Mouse (Mus musculus) cerebellum, postnatal 4 days (tissue): ENCODE measurements around the gene Acvr1.

Experiments
- DNase-seq, 2 experiments: peaks; one replicate each; pipeline ENCODE4 v3.0.0; 2022; ENCODE audit warnings: low spot score in 2 of 2, mixed read lengths in 1 of 2

The Acvr1 gene

DNA sequence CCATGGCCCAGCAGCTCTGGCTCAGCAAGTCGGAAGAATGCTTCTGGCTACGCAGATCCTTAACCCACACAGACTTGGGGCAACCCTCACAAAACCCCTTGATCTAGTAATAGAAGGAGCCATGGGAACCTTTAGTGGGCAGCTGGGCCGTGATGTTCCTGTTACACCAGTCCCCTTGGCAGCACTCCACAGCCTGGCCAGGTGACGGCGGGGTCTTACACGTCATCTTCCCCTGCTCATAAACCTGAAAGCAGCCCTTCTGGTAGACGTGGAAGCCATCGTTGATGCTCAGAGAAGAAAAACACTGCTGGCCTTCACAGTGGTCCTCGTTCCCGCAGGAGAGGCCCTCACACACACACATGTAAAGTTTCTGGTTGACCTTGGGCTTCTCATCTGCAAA is 87.4 kb downstream of the Acvr1 start:
- no peak for DNase-seq

DNA sequence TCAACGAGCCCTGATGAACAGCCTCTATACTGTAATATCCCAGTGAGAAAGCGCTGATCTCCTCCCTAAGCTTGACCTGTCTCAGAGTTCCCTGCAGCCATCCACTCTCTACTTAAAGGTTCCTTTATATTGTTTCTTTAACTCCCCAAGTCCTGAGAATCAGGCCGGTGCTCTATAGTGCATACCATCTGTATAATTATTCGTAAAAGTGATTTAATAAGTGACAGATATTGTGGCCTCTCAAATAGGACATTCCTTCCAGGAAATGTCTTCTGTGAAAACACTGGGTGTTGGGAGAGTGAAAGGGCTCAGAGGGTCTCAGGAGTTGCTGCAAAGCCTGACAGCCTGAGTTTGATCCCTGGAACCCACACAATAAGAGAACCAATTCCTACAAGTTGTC is 88.8 kb downstream of the Acvr1 start:
- DNase-seq: no peak

DNA sequence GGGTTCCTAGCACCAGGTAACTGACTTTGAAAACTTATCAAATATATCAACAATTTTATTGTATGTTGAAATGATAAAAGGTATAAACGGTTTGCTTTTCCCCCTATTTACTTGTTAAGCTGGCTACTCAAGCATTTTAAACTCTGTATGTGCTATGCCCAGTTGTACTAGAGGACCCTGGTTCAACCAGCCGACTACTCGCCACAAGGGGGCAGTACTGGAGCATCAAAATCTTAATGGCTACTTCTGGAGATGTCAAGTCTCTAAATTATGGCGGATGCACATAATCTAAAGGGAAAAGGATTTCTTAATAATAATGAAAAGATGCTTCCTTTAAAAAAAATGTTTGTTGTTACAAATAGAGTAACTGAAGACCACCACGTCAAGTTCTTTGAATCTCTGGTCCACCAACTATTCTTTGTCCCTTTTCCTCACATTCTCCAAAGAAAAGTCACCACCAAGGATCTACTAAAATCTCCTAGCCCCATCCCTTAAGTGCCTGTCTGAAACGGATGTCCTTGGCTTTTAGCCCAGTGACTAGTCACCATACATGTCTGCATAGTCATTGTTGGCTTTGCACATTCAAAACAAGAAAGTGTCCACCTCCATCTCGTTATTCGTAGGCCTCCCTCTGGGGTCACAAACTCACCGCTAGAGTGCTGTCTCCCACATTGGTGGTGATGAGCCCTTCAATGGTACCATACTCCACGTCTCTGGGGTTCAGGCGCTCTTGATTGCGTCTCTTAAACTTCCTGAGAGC is 89.8 kb downstream of the Acvr1 start:
- peak; percentile 68 to 85 for DNase-seq

DNA sequence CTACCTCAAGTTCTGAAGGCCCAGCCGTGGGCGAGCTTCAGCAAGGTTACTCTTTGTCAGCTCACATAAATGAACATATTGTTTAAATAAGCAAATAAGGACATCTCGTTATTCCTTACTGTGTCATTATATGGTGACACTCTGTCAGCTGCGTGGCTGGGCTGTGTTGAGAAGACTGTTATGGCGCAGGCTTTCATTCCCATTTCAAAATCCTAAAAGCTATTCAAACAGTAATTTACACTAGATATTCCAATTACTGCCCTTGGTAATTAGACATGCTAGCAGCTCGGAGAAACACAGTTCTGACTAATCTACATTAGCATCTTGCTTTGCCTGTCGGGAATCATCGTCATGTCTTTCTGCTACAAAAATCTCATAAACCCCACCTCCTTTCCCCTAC is 91.4 kb downstream of the Acvr1 start:
- DNase-seq: no peak

DNA sequence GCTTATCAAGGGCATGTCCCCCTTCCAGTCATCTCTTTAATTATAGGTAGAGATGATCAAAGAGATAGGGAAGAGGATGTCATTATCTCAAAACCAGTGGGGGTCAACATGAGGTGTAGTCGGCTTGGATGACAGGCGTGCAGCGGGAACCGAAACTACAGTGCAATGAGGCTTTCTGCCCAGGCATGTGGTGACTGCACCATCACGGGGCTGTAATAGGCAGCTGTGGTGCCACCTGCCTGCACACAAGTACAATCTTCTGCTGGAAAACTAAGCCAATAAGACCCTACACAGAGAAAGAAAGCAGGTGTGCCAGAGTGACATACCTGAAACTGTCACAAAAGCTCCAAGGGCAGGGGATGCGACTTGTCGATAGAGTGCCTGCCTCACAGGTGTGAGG is 96.7 kb downstream of the Acvr1 start:
- DNase-seq: no peak

DNA sequence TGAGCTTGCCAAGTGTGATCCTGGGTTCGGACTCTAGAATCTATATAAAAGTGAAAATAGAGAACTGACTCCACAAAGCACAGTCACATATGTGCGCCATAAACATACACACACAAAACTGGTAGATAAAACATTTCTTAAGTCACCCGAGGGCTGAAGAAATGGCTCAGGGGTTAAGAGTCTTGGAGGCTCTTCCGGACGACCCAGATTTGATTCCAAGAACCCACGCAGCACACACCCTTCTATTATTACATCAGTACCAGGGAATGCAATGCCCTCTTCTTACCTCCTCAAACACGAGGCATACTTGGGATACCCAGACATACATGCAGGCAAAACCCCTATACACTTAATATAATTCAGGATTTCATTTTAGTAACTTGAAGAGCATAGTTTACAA is 97.1 kb downstream of the Acvr1 start, which contains the start of gene Gm17409:
Gm17409 (plus strand) TSS at position 301 of the 400 bp plus-strand sequence.
- no peak for DNase-seq

DNA sequence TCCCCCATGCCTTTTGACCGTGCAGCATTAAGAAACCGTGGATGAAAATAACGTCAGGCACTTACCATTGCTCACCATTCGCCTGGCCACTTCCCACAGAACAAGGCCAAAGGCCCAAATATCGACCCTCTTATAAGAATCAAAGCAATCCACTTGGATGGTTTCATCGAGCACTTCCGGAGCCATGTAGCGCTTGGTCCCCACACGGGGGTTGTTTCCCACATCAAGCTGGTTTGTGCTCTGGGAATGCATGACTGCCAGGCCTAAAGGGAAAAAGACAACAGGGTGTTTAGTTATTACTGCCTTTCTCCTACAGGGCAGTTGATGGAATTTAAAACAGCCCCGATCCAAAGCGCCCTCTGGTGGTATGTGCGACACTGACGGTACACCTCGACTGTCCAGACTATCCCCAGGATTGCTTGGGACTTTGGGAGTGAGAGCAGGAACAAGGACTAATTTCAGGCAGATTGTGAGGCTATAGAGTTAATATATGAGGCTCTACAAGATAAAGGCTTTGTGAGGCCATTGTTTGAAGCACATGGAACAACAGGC is 108.1 kb downstream of the Acvr1 start:
- peak in 1 of 2 experiments; percentile 50 for DNase-seq

DNA sequence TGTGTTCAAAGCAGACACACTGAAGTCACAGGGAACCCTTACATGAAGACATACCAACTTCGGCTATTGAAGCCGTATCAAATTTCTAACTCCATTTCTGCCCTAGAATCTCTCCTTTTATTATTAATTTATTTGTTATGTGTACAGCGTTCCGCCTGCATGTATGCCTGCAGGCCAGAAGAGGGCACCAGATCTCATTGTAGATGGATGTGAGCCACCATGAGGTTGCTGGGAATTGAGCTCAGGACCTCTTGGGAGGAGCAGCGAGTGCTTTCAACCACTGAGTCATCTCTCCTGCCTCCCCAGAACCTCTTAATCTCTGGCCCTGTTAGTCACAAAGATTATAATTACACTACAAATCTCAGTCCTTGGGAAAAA is 109.5 kb downstream of the Acvr1 start:
- no peak for DNase-seq

DNA sequence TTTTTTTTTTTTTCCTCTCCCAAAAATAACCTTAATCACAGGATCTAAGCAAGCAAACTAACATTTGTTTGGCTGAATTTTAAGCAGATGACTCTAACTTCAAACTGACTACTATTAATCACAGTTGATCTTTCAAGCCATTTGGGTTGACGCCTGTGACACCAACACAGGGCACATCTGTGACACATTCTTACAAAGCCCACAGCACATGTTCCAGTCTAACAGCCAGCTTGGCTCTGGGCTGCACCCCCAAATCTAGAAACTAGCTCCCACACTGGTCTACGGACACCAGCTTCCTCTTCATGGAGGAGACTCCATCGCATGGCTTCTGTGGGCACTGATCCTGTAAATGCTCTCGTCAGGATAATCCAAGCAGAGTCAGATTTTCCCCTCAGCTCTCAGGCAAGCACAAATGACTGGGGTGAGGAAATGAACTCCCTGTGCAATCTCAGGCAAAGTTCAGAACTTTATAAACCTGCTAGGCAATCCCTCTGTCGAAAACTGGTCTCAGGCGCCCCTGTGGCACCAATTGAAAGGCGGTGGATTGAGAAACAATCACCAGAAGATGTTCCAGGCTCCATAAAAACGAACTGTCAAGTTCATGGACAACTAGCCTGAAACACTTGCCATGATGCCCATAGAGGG is 110.0 kb downstream of the Acvr1 start:
- no peak for DNase-seq

DNA sequence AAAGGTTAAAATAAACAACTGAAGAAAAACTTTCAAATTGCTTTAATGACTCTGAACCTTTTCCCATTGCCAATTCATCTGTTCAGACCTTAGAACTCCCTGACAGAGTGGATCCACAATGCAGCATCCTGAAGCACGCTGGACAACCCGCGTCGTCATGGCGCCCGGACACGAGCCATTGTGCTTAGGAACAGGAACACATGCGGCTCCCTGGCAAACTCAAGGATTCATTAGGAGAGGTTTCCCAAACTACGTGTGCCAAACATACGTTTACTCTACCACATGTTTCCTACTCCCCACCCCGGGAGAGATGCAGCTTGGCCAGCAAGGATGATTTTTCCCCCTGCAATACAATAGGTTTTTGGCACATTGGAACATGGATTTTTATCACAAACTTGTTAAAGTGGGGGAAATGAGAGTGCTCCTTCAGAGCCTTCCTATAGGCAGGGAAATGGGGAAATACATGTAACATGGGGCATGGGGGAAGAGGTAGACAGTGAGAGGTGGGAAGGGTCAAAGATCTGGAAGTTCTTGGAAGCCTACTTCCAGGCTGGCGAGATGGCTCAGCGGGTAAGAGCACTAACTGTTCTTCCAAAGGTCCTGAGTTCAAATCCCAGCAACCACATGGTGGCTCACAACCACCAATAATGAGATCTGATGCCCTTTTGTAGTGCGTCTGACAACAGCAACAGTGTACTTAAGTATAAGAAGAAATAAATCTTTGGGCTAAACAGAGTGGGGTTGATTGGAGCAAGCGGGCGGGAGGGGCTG is 112.7 kb downstream of the Acvr1 start:
- no peak for DNase-seq

DNA sequence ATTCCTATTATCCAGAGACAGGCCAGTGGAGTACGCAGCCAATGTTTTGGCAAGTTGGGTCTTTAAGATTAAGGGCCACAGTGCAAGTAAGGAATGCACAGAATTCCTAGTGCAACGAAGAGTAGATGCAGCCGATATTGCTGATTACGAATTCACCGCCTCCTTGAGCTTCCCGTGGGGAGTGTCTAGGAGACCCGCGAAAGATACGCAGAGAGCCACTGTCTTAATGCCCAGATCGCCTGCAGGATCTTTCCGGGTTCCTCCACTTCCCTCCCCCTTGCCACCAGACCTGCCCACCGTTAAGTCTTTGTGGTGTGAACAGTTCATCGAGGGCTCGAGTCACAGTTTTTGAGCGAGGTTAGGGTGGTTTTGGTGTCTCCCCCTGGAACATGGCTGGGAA is 120.0 kb downstream of the Acvr1 start:
- no peak for DNase-seq

DNA sequence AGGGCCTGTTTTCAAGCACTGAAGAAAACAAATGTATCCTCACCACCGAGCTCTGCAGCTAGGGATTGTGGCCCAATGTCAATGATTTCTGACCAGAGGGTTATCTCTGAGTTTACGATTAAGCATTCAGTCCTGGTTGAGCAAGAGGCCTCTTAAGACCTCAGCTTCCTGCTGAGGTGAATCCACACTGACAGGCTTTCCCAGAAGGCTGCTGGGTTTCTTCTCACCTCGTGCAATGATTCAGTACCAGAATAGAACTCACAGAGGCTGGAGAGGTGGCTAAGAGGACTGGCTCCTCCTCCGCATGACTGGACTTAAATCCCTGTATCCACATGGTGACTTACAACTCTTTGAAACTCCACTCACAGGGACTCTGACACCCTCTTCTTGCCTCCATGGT is 123.8 kb downstream of the Acvr1 start:
- no peak for DNase-seq

DNA sequence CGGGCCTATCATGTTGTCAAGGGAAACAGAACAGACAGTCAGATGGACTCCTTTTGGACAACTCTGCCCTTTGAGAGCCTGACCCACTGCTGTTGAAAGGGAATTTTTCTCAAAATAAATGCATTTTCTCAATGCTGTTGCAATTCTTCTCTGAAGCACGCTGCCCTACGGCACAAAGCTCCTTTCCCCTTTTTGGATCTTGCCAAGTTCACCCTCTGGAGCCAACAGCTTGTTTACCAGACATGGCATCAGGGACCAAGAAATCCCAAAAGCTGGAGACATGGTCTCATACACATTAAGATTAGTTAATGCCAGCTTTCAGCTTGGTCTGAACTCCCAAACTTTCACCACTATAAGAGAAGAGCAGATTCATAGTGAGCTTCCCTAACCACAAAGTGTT is 130.0 kb downstream of the Acvr1 start:
- DNase-seq: no peak

DNA sequence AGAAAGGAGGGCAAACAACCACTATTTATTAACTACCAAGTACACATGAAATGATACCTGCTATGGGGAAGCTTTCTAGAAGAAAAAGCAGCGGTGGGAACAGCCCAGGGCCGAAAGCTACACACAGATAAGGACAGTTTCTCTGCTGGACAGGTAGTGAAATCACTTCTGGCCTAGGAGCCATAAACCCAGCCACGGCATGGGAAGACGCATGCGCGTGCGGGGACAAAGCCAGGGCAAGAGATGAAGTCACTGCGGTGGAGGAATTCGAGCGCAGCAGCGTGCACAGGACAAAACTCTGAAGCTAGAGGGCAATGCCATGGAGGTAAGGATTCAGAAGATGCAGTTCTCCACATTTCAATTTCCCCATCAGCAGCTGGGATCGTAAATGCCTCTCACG is 131.4 kb downstream of the Acvr1 start:
- DNase-seq: no peak

DNA sequence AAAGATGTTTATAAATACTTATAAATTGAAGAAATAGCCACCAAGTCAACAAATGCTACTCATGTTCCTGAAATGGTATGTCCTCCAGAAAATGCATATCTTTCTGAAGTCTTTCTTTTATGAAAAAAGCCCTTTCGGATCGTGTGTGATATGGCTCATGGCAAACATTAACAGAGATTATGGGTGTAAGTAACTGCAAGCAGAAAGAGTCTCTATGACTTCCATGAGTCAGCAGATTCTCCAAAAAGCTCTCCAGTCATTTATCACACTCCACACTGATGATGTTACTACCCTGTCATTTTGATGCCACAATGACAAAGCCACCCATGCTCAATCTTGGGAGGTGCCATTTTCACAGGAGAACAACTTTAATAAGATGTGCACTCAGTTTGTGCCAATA is 132.5 kb downstream of the Acvr1 start:
- no peak for DNase-seq

DNA sequence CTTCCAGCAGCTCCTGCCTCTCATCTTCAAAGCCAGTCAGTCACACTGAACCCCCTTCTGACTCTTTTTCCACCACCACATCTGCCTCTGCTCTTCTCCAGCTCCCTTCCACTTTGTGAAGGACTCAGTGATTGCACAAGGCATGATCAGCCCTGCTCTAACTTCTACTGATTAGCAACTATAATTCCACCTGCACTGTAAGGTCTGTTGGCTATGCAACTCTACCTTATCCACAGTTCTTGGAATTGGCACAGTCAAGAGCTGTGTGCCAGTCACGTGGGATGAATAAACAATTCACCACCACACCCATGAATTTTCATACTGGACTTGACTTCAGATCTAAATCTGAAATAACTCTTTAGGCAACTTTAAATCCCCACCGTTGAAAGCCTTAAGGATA is 133.6 kb downstream of the Acvr1 start:
- no peak for DNase-seq

DNA sequence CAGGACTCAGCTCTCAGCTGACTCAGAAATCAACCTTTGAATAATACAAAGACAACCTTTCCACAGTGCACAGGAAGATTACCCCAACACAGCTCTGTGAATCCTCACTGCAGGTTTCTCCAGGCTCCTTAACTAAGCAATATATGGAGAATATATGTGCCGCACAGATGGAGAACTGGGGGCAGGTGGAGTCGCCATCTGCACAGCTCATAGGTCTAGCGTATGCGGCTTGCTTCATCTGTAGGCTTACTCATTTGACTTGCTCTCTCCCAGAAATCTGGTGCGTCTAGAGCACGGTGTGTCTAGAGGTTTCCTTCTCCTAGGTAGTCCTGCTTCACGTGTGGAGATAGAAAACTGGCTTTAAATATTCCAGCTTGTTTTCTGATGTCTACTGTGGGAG is 134.7 kb downstream of the Acvr1 start:
- no peak for DNase-seq

DNA sequence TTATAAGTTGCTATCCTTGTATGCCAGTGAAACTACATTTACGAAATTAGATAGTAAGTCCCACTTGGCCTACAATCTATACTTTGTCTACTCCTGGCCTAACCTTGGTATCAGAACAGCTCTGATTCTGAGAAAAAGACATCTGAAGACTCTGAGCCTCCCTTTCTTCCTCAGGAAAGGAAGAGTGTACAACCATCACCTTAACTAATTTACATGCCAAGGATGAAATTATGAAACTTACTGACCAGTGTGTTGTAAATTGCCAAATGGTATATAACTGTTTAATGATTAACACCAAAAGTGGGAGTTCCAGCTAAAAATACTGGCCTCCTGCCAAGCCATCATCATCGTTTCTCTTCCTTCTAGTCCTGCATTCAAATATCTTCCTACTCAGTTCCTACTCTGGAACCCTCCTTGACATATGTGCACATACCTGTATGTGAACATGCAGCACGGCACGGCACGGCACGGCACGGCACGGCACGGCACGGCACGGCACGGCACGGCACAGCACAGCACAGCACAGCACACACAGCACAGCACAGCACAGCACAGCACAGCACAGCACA is 141.4 kb downstream of the Acvr1 start:
- DNase-seq: no peak

DNA sequence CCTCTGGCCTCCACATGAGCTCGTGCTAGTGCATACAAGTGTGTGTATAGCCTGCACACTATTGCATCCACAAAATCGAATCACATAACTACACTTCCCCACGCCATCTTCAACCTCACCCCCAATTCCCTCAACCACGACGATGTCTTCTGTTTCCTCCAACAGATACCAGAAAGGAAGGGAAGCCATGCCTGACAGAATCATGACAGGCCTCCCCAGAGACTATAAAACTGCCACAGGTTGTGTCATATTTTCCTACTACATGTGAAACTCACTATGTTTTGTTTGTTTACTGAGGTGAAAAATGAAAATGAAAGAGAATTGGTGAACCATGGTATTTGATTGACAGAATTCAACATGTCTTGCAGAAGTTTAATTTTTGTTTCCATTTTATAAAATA is 143.6 kb downstream of the Acvr1 start:
- DNase-seq: no peak

DNA sequence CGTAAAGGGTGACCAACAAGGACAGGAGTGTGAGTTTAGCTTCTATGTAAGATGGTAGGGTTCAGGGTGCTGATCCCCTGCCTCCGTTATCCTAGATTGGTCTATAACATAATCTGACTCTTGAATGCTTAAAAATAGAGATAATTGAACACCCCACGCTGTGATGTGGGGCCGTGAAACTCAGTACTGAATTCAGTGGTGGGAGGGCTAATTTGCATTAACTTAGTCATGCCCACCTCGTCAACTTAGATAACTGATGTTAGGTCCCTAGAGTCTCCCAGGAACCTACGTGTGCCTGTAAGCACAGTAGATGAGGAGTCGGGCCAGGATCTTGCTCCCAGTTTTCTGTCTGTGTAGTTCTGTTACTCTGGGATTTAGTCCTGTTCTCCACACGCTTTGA is 147.4 kb downstream of the Acvr1 start:
- DNase-seq: no peak

DNA sequence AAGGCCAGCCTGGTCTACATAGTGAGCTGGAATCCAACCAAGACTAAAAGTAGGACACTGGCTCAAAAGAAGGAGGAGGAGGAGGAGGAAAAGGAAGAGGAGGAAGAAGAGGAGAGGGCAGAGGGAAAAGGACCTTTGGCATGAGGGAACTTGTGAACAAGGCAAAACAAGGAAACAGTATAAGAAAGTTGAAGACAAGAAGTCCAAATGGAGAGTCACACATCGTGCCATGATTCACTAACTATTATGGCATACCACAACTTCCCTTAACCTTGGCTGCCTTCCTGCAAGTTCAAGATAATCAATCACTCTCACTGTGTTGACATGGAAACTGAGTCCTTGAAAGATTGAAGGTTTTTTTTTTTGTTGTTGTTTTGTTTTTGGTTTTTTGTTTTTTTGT is 148.8 kb downstream of the Acvr1 start:
- DNase-seq: no peak

DNA sequence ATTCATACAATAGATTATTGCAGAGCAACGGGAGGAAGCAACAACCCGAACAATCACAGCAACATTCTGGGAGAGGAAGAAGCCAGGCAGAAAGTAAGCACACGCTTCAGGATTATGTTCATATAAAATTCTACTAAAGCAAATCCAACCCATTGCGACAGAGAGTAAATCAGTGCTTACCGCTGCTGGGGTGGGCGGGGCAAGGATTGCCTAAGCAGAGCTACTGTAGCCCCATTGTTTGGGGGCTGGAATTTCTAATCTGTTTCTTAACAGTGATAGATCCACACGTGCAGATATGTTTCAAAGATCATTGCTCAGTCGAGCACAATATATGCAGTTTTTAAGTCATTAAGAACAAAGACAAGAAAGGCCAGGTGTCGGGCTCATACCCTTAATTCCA is 149.3 kb downstream of the Acvr1 start:
- DNase-seq: no peak
